Mouse (Mus musculus): ENCODE results near the gene Gm49345.
"Not testable (repeated sequence)": the region's sequence is repeated elsewhere in the genome, so short reads cannot be mapped to it uniquely, and the experiment has no call there.

Gm49345 gene

DNA sequence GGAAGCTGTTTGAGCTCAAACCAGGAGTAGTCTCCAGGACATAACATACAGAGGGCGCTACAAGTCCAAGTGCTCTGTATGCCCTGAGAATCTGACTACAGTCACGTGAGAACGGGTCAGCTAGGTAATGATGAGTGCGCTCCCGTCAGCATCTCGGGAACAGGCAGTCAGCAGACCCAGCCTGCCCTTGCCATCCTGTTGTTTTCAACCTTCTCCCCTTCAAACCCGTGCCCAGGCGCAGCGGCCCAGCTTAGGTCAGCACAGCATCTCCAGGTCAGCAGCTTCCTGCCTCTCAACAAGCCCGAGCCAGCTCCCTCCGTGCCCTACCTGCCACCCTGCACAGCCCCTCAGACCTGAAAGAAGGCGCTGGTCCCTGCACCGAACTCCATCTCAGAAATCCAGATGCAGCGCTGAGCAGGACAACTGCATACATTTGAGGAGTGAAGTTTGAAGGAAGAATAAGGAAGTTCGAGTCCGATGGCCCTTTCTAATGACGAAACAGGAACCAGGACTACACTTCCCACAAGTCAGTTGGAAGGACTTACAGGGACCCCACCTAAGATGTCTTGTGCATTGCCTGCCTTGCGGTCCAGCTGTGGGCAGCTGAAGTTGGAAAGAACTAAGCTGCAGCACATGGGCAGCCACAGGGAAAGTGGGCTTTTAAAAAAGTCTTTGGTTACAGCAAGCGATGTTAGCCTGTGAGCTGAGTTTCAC, at the start of gene Gm49345, which contains the start of gene Zfp729a:
Gene Gm49345, minus strand, starts transcription at position 476 of the 714 bp plus-strand sequence.
Gene Zfp729a, minus strand, starts transcription at position 498 of the 714 bp plus-strand sequence.
- peak; percentile 63 for DNase-seq (ENCODE audit: extremely low read depth, low read depth, low spot score)

DNA sequence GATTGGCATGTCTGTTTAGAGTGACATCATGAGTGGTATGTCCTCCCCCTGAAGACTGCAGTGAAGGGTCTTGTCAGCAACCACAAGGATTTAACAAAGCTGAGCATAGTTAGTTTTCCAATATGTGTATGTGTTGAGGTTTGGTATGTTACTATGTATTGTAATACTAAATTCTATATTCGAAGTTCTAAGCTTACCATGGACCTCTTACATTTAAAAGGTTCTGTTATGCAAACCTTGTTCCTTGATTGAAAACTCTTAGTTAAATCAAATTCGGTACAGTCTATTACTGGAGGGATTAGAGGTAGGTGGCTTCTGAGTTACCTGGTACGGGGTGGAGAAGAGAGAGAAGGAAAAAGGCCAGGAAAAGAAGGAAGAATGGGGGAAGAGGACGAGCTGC, 49.4 kb upstream of the Gm49345 start, which contains the start of gene Zfp738:
Gene Zfp738, minus strand, starts transcription at position 101 of the 400 bp plus-strand sequence.
- DNase-seq (ENCODE audit: extremely low read depth, low read depth, low spot score): no peak

DNA sequence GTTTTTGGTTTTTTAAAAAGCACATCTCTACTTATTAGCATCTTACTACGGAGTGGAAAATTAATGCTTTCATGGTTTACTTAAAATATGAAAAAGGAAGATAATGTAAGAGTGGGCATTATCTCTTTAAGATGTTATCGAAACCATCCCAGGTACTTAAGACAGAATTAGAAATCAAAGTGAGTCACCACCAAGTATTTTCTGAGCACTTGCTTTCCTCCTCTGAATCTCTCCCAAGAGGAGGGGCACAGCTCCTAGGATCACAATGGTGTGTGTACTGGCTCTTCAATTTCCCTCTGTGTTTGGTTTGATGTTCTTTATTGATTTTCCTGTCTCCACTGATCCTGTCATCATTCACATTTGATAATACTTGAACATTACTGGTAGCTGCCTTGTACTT, 46.3 kb upstream of the Gm49345 start:
- not testable (repeated sequence) for DNase-seq (ENCODE audit: extremely low read depth, low read depth, low spot score)

DNA sequence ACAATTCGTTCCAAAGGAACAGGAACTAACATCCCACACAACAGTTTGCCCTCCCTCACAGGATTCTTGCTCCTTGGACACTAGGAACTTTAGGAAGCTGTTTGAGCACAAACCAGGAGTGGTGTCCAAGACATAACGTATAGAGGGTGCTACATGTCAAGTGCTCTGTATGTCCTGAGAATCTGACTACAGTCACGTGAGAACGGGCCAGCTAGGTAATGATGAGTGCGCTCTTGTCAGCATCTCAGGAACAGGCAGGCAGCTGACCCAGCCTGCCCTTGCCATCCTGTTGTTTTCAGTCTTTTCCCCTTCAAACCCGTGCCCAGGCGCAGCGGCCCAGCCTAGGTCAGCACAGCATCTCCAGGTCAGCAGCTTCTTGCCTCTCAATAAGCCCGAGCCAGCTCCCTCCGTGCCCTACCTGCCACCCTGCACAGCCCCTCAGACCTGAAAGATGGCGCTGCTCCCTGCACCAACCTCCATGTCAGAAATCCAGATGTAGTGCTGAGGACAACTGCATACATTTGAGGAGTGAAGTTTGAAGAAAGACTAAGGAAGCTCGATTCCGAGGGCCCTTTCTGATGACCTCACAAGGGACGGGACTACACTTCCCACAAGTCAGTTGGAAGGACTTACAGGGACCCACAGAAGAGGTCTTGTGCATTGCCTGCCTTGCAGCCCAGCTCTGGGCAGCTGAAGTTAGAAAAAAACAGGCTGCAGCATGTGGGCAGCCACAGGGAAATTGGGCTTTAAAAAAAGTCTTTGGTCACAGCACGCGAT, 45.6 kb upstream of the Gm49345 start:
- DNase-seq (ENCODE audit: extremely low read depth, low read depth, low spot score): peak; percentile 45

- no peak for DNase-seq (ENCODE audit: extremely low read depth, low read depth, low spot score)
Measured at GRCm38 (mm10) chr13:67674902-67675301, 37.3 kb upstream of the Gm49345 start.

GRCm38 (mm10) chr13:67652496-67652895, 14.9 kb upstream of the Gm49345 start:
- DNase-seq (ENCODE audit: extremely low read depth, low read depth, low spot score): no peak

- DNase-seq (ENCODE audit: extremely low read depth, low read depth, low spot score): no peak
Measured at GRCm38 (mm10) chr13:67610108-67610507, 27.5 kb downstream of the Gm49345 start.

DNA sequence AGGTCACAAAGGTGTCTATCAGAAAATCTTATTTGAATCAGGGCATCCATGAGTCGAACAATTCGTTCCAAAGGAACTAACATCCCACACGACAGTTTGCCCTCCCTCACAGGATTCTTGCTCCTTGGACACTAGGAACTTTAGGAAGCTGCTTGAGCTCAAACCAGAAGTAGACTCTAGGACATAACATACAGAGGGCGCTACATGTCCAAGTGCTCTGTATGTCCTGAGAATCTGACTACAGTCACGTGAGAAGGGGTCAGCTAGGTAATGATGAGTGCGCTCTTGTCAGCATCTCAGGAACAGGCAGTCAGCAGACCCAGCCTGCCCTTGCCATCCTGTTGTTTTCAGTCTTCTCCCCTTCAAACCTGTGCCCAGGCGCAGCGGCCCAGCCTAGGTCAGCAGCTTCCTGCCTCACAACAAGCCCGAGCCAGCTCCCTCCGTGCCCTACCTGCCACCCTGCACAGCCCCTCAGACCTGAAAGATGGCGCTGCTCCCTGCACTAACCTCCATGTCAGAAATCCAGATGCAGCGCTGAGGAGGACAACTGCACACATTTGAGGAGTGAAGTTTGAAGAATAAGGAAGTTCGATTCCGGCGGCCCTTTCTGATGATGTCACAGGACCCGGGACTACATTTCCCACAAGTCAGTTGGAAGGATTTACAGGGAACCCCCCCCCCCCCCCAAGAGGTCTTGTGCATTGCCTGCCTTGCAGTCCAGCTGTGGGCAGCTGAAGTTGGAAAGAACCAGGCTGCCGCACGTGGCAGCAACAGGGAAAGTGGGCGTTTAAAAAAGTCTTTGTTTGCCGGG, 28.3 kb downstream of the Gm49345 start, which contains the start of gene Zfp729b:
Gene Zfp729b, minus strand, starts transcription at position 642 of the 811 bp plus-strand sequence.
- peak; percentile 47 for DNase-seq (ENCODE audit: extremely low read depth, low read depth, low spot score)

- DNase-seq (ENCODE audit: extremely low read depth, low read depth, low spot score): no peak
Measured at GRCm38 (mm10) chr13:67572591-67573189, 64.9 kb downstream of the Gm49345 start.

GRCm38 (mm10) chr13:67553730-67554129, 83.8 kb downstream of the Gm49345 start, which contains the start of gene Zfp748:
Zfp748 (minus strand) TSS chr13:67553830.
- no peak for DNase-seq (ENCODE audit: extremely low read depth, low read depth, low spot score)

GRCm38 (mm10) chr13:67552505-67553346, 84.8 kb downstream of the Gm49345 start:
- DNase-seq (ENCODE audit: extremely low read depth, low read depth, low spot score): peak; percentile 49

DNA sequence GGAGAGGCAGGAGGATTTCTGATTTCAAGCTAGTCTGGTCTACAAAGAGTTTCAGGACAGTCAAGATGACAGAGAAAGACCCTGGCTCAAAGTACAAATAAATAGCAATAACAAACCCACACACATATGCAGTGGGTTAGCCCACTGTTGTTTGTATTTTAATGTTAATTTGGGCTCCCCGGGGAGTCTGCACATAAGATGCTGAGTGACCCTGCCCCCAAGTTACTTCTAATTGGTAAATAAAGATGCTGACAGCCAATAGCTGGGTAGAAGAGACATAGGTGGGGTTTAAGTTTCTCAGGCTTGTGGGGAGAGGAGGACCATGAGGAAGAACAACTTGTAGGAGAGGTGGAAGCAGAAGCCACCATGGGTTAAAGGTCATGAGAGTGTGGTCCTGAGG, 91.6 kb downstream of the Gm49345 start:
- no peak for DNase-seq (ENCODE audit: extremely low read depth, low read depth, low spot score)

Measured in fat pad, adult 2 months (tissue).